Mouse (Mus musculus): ENCODE measurements around the gene Uba6.

Gene Uba6

DNA sequence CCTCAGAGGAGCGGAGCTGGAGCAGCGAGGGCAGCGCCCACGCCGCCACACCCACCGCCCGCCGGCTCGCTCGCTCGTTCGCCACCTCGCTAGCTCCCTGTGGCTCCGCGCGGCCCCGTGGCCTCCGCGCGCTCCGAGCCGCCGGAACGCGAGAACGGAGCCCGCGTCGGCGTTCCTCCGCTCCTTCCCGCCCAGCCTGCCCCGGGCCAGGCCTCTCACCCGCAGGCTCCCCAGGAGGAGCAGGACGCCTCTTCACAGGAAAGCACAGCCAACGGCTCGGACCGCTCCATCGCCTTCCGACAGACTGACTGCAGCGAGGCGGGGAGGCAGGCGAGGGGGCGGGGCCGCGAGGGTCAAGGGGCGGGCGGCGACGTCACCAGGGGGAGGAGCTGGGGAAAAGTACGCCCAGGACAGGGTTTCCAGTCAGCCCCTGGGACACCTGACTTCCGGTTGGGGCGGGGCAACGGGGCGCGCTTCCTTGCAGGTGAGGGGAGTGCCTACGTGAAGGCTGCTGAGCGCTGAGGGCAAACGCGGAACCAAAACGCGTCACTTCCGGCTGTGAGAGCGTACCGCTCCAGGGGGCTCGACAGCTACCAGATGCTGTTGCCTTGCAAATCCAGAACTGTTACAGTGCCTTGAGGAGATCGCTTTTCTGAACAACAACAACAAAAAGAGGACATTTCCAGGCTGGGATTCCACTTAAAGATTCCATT is at the start of gene Uba6:
Gene Uba6 (minus strand): TSS at position 355 of the 713 bp plus-strand sequence.
- DNase-seq (ENCODE audit: low read depth, low spot score): peak; percentile 96

DNA sequence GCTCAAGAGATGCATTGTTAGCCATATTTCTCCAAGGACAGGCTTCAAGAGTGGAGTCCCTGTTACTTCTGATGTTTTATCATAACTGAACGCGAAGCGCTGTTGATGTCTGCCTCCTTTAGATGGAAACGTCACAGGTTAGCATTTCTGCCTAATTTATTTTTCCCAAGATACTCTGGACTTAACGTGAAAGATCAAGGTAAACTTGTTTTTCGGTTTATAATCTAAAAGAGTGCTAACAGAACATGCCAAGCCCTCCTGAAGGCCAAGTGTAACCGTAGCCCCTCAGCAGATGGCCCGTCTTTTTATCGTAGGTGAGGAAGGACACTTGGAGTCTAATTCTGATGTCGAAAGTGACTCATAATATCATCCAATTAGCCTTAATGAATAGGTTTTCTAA is 25.2 kb upstream of the Uba6 start, which contains the start of gene Gnrhr:
Gene Gnrhr (minus strand): TSS at position 101 of the 400 bp plus-strand sequence.
- no peak for DNase-seq (ENCODE audit: low read depth, low spot score)

DNA sequence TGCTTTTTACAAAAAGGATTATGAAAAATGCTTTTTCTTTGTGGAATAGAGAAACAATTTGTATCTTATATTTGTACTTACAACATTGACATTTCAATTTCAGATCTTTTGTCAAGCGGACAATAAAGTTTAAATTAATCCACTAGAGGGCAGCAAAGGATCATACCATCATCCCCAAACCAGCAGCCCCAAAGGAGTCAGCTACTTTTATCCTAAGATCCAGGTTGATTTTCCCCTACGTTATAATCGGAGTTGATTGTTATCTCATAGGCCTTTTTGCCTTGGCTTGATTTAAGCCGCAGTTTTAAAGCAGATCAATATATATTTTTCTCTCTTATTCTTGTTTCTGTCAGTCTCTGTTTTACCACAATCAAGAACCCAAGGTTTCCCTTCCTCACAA is 18.8 kb upstream of the Uba6 start:
- DNase-seq (ENCODE audit: low read depth, low spot score): no peak

DNA sequence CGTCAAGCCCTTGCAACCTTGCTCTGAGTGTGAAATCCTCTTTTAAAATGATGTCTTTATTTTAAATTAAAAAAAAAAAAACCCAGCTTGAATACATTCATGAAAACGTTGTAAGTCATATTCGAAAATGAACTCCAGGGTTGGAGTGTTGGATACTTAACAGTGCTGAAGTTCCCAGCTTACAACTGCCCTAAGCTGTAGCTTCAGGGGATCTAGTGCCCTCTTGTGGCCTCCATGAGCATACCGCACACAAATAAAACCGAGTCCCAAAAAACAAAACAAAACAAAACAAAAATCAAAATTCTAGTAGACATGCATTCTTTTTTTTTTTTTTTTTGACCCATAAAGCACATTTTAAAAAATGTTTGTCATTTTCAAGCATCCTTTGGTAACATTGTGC is 18.2 kb upstream of the Uba6 start:
- no peak for DNase-seq (ENCODE audit: low read depth, low spot score)

DNA sequence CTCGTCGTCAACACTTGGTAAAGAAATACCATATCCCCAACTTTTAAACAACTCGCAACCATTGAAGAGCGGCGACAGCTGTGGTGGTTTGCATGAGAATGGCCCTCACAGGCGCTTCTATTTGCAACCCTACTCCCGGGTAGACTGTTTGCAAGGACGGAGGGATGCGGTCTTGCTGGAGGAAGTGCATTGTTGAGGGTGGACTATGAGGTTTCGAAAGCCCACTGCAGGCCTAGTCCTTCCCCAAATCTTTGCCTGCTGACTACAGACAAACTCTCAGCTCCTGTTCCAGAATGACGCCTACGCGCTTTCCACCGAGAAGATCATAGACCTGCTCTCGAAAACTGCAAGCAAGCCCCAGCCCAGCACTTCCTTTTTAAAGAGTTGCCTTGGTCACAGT is 17.7 kb upstream of the Uba6 start:
- DNase-seq (ENCODE audit: low read depth, low spot score): no peak

DNA sequence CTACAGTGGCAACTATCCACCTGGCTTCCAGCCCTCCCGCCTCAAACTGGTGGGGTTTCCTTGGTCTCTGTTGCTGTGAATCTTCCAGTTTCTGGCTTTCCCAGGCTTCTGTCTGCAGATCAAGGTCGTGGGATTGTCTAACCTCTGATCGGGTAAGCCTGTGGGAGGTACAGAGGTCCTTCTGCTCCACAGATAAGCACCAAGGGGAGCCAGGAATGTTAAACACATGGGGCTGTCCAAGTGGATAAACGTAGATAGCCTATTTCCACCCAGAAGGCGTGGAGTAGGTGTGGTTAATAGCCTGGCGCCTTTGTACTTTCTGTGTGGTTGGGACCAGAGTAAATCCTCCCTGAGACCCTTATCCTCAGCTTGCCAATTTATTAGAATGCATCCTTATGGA is 14.8 kb upstream of the Uba6 start:
- no peak for DNase-seq (ENCODE audit: low read depth, low spot score)

DNA sequence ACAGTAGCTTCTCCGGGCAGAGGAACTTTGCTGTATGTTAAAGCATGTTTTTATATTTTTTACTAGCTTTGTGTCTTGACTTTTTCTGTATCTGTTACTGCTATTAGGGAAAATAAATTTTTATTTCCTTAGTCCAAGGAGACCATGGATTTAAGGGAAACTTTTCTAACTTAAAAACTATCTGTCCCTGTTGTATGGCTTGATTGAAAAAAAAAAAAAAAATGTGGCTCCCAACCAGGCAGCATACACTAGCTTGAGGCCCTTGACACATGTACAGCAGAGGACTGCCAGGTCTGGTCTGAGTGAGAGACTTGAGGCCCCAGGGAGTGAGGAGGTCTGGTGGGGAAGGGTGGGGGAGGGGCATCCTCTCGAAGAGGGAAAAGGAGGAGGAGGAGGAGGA is 1.2 kb upstream of the Uba6 start:
- no peak for DNase-seq (ENCODE audit: low read depth, low spot score)

DNA sequence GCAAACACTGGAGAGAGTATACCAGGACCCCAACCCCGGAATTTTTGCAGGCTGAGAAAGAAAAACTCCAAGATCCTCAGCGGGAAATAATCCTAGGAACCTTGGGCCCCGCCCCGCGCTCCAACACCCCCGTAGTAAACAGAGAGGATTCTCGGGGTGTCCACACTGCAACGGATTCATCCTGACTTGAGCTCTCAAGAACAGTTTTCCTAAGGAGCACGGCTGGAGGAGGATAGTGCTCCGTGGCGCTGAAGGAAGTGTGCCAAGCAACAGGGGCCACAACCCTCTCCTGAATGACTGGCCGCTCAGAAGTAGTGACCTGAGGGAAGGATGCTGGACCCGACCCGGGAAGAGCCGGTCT is 535 bp downstream of the Uba6 start:
- no peak for DNase-seq (ENCODE audit: low read depth, low spot score)

DNA sequence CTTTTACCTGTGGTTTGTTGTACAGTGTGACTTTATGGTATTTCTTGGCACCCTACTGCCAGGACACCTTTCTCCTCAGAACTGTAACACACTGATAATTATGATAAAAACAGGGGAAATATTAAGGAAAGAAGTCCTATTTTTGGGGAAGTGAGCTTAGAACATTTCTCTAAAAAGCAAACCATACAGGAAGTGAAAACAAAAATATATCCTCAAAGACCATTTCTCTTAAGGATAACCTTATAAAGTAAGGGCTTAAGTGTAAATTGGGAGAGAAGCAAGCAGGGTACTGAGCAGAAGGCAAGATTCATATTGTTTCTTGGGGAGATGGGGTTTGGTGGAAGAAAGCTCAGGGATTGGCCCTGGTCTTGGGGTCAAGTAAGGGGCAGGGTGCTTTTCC is 42.8 kb downstream of the Uba6 start:
- no peak for DNase-seq (ENCODE audit: low read depth, low spot score)

DNA sequence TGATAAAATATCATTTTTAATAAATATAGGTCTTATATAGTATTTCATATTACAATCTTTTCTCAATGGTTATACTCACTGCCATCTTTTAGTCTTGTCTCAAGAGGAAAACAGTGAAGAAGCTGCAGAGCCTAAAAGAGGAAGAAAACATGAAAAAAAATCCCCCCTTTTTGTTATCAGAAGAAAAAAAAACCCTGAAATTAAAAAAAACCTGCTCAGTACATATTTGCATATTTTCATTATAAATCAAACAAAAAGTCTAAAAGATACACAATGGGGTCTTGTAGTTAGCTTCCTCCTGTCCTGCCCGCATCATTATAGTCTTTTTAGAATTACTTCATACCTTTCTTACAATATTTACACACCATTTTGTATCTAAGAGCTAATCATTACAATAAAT is 43.9 kb downstream of the Uba6 start:
- no peak for DNase-seq (ENCODE audit: low read depth, low spot score)

DNA sequence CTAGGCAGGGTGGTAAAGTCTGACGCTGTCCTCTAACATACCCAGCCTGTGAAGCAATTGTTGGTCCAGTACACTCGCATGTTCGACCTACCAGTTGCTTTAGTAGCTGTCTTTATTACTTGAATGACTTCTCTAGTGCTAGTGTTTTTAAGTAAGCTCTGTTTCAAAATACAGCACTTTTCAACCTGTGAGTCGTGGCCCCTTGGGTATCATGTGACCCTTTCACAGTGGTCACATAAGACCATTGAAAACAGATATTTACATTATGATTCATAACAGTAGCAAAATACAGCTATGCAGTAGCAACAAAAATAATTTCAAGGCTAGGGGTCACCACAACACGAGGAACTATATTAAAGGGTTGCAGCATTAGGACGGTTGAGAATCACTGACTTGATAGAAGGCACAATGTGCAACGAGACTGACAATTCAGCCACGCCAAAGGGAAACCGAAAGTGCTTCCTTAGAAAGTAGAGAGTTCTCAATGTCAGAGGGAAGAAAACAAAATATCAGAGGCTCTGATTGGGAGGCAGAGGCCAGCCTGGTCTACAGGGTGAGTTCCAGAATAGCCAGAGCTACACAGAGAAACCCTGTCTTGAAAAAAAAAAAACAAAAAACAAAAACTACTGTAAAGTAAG is 54.0 kb downstream of the Uba6 start:
- no peak for DNase-seq (ENCODE audit: low read depth, low spot score)

DNA sequence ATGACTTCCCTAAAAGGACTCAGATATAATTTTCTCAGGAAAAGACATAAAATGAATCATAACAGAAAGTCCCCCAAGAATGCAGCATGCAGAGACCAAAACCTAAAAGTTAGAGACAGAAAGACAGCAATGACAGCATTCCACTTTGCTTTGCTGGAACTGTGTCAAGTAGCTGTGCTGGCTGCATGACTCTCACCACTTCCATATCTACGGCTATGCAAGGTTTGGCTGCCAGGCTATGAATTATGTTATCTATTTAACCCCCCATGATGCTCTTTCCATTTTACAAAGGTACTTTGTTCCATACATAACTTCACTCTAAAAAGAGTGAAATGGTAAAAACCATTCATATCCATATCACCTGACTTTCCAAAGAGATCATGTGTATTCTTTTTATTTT is 58.6 kb downstream of the Uba6 start:
- DNase-seq (ENCODE audit: low read depth, low spot score): no peak

DNA sequence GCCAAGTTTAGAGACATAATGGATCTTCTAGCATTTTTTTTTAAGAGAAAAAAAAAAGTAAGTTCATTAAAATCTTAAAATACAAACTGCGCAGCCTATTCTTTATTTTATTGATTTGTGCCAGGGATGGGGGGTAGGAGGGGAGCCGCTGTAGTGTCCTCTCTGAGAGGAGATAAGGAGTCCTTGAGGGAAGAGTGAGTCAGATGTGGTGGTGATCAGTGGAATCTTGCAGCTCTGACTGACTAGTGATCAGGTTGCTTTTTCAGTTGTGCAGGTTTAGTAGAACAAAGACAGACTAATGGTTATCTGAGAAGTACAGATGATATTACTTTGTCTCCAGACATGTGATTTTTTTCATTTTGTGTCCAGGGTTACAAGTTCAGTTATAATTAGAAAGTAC is 59.6 kb downstream of the Uba6 start:
- DNase-seq (ENCODE audit: low read depth, low spot score): no peak

DNA sequence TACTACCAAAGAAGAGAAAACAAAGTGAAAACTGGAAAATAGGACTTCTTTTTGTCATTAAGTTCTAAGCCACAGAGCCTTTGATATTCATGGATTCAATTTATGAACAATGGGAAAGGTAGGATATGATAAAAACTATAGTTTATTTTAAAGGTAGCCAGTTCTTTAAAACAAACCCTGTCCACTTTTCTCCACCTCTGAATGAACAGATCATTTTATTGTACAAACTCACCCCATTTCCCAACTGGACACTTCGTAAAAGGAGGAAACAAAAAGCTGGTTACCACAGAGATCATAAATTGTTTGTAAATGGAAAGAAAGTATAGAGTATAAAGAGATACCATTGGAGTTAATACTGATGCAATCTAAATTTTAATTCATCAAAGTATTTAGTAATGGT is 61.5 kb downstream of the Uba6 start:
- no peak for DNase-seq (ENCODE audit: low read depth, low spot score)

DNA sequence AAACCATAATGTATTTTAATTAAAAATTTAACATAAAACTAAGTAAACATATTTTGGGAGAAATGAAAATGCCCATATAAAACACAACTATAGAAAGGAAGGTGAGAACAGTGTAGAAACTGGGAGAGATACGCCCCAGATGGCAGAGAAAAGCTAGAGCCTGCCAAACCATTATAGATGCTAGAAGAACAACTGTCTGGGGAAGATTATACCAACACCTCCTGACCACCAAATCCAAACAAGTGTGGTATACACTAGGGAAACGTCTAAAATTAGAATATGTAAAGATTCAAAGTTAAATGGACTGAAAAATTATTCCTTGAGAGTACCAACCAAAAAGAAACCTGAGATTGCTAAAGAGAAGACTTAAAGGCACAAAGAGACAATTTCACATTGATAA is 66.0 kb downstream of the Uba6 start:
- DNase-seq (ENCODE audit: low read depth, low spot score): no peak

DNA sequence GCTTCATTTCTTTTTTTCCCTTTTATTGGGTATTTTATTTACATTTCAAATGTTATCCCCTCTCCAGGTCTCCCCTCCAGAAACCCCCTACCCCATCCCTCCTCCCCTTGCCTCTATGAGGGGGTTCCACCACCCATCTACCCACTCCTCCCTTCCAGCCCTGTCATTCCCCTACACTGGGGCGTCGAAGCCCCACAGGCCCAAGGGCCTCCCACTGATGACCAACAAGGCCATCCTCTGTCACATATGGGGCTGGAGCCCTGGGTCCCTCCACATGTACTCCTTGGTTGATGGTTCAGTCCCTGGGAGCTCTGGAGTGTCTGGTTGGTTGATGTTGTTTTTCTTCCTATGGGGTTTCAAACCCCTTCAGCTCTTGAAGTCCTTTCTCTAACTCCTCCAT is 70.4 kb downstream of the Uba6 start:
- DNase-seq (ENCODE audit: low read depth, low spot score): no peak

DNA sequence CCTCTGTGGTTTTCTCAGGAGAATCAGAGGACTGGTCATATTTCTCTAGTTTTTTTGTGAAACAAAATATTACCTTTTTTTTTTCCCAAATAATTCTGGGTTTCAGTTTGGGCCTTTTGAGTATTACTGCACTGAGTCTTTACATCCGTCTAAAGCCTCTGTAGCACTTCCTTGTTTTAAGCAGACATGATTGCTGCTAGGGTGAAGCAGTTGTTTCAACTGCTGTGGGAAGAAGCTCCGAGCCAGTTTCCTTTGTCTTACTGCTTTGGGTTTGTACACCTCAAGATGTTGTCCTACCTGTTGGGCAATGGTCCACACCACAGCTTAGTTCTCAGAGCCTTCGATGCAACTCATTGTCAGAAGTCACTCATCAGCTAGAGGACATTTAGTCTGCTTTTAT is 72.0 kb downstream of the Uba6 start:
- no peak for DNase-seq (ENCODE audit: low read depth, low spot score)

DNA sequence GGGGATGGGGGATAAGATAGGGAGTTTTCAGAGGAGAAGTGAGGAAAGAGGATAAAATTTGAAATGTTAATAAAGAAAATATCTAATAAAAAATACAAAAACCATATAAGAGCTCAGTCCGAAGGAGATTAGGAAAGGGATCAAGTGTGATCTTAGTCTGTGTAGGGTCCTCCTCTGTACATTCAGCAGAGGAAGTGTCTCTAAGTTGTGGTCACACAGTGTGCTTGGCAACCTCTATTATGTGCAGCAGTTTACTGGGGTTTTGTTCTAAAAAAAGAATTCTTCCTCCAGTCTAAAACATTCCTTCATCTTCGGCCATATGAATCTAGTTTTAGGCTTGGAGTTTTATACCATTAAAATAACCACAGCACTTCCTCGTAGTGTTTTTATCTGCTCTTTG is 73.6 kb downstream of the Uba6 start:
- no peak for DNase-seq (ENCODE audit: low read depth, low spot score)

DNA sequence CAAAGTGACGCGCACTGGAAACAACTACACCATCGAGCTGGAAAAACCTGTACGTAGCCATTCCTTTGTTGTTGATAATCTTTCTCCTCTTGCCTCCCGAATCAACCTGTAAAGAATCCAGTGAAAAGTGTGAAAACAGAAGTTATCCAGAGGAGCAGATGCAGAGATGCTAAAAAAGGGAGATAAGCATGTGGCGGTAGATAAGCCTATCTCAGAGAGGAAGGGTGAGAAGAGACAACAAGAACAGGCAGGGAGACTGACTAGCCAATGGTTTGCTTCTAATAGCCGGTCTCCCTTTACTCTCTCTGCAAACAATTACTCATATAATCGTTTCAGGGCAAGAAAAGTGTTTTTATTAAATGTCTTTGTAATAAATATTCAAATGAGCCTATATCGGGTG is 77.8 kb downstream of the Uba6 start:
- no peak for DNase-seq (ENCODE audit: low read depth, low spot score)

DNA sequence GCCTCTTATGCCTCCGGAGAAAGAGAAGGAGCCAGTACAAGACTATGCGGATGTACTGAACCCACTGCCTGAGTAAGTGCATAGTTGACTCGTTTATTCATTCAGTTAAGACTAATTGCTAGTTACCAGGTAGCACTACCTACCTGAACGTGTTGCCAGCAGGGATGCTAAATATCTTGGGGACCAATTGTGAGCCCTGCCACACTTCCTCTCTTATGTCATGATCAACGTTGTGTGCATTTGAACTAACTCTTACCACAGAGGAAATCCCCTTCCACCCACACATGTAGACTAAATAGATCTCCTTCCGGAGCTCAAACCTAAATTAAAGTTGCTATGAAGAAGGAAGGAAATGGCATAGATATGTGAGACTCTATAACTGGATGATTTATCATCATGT is 85.9 kb downstream of the Uba6 start:
- no peak for DNase-seq (ENCODE audit: low read depth, low spot score)

DNA sequence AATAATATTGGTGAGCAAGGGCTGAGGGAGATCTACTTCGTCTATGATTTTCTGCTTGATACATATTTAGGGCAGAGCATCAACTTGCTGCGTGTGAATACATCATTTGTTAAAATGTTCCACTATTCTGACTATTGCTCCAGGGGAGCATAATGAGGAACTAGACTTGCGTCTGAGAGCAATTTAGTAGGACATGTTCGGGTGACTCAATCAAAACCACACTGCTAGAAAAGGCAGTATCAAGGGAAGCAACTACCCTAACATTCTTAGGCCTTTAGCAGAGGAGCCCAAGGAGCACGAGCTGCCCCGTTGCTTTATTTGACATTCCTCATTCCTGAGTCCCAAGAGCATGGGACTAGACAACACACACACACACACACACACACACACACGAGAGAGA is 87.6 kb downstream of the Uba6 start:
- DNase-seq (ENCODE audit: low read depth, low spot score): no peak

DNA sequence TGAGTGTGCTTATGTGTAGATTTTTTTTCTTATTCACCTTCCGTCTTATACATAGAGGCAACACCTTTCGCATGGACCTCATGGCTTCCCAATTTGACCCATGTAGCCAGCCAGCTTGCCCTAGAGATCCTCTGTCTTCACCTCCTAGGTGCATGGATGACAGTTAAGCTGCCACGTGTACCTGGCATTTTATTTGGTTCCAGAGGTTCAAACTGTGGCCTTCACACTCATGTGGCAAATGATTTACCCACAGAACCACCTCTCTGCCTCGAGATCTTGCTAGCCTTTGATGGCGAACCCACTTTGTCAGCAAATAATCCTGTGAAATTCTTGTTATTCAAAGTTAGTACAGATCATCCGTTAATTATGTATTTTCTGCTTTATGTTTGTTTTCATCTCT is 88.6 kb downstream of the Uba6 start:
- no peak for DNase-seq (ENCODE audit: low read depth, low spot score)

DNA sequence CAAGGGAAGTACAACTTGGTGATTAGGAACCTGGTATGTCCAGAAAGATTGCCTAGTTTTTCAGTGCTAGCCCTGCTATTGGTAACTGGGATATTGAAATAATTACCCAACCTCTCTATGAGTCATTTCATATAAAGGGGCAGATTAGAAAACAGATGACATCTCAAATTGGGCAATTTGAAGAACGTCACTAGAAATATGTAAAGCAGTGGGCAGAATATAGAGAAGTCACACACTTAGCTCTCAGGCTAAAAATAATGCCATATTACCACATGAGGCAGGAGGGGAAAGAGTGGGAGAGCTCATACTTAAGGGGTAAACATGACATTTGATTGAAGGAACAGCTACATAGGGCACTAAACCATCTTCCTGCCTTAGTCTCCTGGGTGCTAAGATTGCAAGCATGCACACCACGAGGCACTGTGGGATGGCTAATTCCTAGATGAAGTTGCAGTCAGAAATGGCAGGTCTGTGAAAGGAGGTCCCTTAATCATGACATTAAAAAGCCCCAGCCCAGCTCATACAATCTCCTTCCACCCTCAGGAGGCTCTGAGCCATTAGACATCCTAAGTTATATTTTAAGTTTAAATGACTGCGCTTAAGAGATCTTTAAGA is 93.8 kb downstream of the Uba6 start:
- no peak for DNase-seq (ENCODE audit: low read depth, low spot score)

Data from WW6 (cell line).